Mouse (Mus musculus) spleen, embryonic (tissue): ENCODE results near the gene Abtb1.

ENCODE experiments used
- CTCF ChIA-PET: fragments of 350-600 bp; sonication (Branson Sonifier 250); formaldehyde crosslinking; loops from one replicate; lab custom pipeline; 2022; lab: Charles Lee

Gene Abtb1

DNA sequence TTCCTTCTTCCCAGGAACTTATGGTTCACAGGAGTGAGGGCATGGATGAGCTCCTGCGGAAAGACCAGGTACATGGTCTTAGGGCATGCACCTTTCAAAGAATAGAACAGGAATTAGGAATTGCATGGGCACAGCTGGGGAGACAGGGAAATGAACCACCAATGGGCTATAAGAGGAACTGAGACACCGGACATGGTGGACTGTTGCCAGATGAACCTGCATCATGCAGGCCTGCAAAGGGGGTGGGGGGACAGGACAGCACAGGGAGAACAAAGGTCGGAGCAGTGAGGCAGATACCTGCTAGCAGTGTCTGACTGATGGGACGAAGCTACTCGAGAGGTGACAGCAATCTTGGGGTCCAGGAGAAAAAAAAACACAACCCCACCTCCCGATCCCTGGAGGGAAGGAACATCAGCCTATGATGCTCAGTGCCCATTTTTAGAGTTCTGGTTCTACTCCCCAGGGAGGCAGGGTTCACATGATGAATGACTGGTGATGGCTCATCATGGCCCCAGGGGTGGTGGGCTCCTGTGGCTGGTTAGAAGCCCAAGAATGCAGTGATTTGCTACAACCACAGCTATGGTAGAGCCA is 11.6 kb downstream of the Abtb1 start:
- CTCF ChIA-PET: no interaction called here

DNA sequence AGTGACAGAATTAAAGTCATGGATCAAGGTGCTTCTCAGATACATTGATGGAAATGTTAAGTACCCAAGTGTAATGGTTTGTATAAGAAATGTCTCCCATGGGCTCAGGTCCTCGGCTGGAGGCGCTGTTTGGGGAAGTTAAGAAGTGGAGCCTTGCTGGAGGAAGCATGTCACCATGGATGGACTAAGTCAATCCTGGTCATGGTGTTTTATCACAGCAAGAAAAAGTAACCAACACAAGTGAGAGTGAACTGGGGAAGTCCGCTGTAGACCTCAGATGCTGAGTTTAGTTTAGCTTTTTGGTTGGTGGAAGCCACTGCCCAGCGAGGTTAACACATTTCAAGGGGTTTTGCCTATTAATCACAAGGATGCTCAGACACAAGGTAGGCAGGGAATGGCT is 12.2 kb downstream of the Abtb1 start:
- CTCF ChIA-PET: no interaction called here

DNA sequence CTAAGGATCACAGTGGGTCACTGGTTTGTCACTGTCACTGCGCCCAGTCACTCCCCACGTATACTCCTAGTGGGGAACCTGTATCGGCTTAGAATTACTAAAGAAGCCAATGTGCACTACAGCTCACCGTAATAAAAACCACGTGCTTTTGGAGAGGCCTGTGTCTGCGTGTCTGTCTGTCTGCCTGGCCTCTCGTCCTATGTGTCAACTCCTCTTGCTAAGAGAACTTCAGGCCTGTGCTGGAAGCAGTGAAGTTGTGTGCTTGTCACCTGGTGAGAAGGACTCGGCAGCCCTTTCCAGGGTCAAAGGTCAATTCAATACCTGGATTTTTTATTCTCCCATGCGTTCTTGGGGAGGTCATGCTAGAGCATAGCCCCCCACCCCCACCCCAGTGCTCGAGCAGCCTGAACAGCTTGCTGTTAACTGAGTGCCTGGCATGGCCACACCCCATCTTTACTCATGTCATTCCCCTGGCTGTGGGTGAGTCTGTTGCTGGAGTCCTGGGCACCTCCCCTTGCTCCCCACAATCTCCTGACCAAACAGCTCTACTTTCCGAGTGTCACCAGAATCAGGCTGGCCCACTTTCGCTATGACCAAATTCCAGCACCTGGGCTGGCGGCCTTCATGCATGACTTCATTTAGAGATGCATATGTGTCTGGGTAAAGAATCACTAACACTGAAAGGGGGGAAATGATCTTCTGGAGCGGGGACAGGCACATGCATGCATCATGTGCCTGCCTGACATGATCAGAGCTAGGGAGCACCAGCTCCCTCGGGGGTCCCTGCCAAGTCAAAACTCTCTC is 13.4 kb downstream of the Abtb1 start:
- CTCF ChIA-PET: interaction anchor here (0.9 kb wide), 1 partner anchor 26 kb away, joined by 3 read pairs; no protein-coding TSS in a partner anchor

GRCm38 (mm10) chr6:88827395-88828205 is 14.2 kb downstream of the Abtb1 start:
- CTCF ChIA-PET: no interaction called here

DNA sequence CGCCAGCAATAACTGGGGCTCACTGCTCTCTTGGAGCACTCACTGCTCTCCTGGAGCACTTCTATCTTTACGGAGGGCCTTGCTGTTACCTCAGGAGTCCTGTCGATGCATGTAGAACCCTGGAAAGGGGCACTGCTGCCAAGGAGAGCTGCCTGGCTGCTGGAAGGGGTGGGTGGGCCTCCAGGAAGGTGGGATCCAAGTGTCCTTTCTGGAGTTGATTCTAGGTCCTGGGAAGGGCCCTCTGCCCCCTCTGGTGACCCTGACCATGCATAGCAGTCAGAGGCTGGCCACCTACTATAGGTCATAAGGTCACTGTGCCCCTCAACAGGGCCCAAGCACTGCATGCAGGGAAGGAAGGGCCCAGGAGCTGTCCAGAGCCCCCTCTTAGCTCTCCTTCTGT is 14.8 kb downstream of the Abtb1 start:
- CTCF ChIA-PET: no interaction called here

DNA sequence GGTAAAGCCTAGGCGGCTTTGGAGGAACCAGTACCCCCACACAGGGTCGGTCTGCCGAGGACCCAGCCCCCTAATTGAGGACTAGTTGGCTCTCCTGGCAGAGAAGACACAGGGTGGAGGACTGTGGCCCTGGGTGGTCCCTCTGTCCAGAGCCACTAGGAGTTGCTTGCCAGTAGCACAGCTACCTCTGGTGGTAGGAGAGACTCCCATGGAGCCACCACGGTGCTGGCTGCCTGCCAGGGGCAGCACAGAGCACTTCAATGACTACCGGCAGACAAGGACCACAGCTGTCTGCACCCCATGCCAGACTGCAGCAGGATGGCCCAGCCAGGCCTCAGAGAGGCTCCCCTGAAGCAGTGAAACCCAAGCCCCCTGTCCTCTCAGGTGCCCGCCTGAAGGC is 15.2 kb downstream of the Abtb1 start:
- CTCF ChIA-PET: no interaction called here

- CTCF ChIA-PET: no interaction called here
Measured at GRCm38 (mm10) chr6:88826088-88826487, 15.7 kb downstream of the Abtb1 start.

DNA sequence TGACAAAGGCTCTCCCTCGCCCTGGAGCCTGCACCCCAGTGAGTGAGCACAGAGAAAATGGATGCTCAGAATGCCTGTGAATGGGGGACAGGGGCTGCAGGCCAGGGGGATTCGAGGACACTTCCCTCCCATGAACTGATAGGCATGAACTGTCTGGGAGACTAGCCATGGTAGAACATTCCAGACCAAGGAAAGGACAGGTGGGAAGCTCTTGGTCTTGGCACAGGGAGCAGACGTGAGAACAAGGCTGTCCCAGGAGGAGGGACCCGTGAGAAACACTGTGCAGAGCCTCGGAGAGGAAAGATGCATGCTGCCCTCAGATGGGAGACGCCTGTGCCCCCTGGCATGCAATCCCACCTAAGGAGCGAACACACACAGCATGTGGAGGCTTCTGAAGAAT is 17.6 kb downstream of the Abtb1 start:
- CTCF ChIA-PET: no interaction called here

- CTCF ChIA-PET: no interaction called here
Measured at GRCm38 (mm10) chr6:88821901-88822300, 19.9 kb downstream of the Abtb1 start.

DNA sequence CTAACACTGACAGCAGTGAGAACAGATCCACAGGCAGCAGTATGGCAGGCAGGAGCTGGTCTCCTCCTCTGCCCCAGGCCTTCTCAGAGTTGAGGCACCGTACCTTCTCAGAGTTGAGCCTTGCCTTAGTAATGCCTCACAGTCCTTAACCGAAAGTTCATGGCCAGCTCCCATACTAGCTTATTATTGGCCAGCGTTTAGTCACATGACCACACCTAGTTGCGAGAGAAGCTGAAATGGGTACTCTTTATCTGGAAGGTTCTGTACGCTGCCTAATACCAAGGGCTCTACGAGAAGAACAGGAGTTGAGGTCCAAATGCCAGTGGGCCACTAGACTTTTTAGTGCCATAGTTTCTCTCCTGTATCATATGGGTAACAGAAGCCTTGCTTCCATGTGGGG is 20.5 kb downstream of the Abtb1 start:
- CTCF ChIA-PET: no interaction called here

DNA sequence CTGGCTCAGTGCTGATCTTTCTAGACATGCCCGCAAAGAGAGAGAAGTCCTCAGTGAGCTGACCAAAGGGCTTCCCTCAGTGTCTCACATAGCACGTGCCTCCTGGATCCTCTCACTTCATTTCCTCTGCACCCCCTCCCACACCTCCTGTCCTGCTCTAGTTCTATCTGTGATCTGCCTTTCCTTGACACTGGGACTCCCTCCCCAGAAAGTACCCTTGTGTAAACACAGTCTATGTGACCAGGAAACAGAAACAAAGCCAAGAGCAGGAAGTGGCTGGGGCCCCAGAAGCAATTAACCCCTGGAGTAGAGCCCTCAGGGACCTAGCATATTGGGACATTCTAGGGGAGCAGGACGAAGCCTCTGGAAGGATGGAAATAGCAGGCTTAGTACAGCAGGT is 20.9 kb downstream of the Abtb1 start:
- CTCF ChIA-PET: no interaction called here

DNA sequence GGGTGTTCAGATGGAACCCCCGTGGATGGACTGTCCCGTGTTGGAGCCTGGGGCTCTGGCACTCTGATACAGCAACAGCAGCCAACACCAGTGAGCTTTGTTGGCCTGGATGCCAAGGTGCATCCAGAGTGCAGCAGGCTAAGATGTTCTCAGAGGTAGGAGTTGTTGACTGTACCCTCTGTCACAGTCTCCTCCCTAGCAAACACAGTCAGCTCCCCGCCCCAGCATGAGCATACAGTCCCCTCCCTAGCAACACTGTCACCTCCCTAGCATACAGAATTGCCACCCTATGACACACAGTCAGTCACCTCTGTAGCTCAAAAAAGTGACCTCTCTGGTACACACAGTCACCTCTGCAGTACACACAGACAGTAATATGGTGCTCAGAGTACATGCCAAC is 24.9 kb downstream of the Abtb1 start:
- CTCF ChIA-PET: no interaction called here

DNA sequence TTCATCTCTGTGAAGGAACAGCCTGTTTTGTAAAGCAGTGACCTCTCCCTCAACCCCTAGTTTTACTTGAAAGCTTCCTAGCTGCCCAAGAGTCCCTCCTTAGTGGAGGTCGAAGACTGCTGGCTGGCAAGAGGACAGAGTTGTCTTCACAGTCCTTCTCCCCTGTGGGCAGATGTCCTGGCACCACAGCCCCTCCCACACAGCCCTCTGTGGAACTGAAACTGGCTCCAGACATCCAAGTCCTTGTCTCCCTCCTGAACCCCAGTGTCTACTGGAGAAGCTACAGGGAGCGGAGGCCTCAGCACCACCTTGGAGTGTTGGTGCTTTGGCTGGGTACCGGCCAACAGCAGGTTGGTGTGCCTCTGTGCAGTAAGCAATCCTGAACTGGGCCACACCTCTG is 26.3 kb downstream of the Abtb1 start:
- CTCF ChIA-PET: no interaction called here

GRCm38 (mm10) chr6:88815036-88815435 is 26.7 kb downstream of the Abtb1 start:
- CTCF ChIA-PET: no interaction called here

GRCm38 (mm10) chr6:88813832-88814231 is 28.0 kb downstream of the Abtb1 start:
- CTCF ChIA-PET: no interaction called here

GRCm38 (mm10) chr6:88812886-88813285 is 28.9 kb downstream of the Abtb1 start:
- CTCF ChIA-PET: no interaction called here

DNA sequence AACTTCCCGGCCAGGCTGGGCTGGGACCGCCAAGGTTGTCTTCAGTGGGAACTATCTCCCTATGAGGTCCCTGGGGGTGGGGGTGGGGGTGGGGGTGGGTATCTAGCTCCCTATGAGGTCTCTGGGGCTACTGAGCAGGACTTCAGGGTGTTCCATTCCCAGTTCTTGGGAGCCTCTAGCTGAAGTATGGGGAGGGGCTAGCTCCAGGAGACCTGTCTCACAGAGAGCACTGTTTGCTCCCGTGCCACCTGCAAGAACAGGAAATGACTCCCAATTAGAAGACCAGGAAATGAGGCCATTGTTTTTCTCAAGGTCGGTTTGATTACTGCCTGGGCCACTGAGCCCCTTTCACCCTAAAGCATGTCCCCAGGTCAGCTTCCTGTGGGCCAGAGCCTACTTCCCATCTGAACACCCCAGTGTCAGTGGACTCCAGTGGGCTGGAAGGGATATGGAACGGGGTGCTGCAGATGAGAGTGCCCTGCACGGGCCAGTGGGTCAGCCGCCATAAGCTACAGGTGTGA is 29.8 kb downstream of the Abtb1 start:
- CTCF ChIA-PET: interaction anchor here (0.6 to 0.7 kb wide), 2 partner anchors 94 to 262 kb away, joined by 3 to 5 read pairs; no protein-coding TSS in a partner anchor

DNA sequence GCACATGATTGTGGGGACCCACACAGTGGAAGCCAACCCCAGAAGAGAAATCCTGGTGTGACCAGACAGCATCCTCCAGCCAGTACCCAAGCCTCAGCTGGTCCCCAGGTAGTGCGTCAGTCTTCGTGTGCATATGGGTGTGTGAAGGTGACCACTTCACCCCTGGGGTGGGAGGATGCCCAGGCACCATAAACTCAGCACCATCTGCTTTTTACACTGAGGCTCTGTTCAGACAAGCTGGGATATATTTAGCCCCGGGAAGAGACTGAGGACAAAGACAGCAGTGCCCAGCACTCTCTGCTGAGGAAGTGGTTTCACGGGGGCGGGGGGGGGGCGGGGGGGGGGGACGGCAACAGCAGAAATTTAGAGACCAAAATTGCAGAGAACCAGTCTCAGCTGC is 30.4 kb downstream of the Abtb1 start:
- CTCF ChIA-PET: interaction anchor here (0.6 to 0.7 kb wide), 2 partner anchors 94 to 262 kb away, joined by 3 to 5 read pairs; no protein-coding TSS in a partner anchor

DNA sequence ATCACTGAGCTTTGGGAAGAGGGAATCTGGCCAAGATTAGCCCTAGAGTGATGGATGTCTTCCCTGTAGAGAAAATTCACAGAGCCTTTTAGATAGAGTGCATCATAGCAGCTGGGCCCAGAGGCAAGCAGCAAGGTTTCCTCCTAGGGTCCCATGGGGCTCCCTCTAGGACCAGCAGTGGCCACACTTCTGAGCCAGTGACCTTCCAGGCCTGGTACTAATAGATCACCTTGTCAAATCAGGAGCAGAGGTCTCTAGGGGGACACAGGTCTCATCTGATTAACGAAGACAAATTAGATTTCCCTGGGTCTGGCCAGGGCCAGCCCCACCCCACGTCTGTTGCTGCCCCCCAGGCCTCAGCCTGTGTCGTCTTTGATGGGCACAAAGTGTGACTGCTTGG is 31.5 kb downstream of the Abtb1 start:
- CTCF ChIA-PET: no interaction called here

- CTCF ChIA-PET: no interaction called here
Measured at GRCm38 (mm10) chr6:88809091-88810037, 32.4 kb downstream of the Abtb1 start.

DNA sequence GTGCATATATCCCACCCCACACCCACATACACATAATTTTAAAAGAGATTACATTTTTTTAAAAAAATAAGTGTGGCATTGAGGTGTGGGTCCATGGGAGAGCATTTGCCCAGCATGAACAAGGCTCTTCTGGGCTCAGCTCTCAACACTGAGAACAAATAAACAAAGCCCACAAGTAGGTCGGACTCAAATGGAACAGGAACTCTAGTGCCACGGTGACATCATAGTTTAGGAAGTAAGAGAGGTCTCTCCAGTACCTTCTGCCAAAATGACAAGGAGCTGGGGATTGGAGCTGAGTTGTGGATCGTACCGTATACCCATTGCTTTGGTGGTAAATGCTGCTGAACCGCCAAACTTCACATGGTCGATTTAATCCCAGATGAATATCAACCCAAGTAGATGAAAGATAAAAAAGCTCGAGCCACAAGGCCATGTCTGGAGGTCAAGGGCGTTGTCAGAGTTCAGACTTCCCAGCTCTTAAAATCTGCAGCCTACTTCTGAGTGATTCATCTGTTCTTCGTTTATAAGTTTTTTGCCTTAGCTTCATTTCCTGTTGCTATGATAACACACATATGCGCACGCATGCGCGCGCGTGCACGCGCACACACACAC is 36.7 kb downstream of the Abtb1 start:
- CTCF ChIA-PET: no interaction called here
